23 mouse cellular contexts compared by ENCODE assay signal in the genomic region with DNA sequence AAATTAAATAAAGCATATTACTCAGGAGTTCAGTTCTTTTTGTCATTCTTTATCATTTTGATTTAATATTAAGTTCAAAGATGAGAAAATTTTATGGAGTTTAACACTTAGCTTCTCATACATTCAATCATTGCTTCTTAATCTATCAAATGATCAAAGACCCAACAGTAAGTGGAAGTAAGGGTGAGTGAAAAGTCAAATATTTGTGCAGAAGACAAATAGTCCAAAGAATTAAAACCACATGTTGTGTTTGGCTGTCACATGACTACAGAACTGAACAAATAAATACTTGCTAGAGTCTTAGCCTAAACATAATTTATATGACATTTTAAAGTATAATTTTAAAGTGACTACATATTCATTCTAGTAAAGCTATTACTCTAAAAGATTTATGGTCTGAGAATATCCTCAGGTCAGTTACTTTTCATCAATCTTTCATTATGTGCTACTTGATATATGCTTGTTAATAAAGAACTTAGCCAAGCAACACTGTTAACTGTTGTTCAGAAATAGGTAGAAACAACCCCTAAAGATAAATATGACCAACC.
DNase-seq lines count a peak whose midpoint lies in the region; ATAC-seq lines count a peak whose summit lies in the region.
"Had no signal": no experiment of that assay in that cellular context is flagged by ENCODE, and none has a peak within 500 bp of the region (broad histone marks: within the 10 kb centered on the region; RNA-seq: fewer than 3 reads in every experiment).

No protein-coding gene starts in this region.

- H3K4me1 ChIP-seq in kidney, embryonic 15.5 days: no peaks in the 10 kb centered on the region
- H3K4me1 ChIP-seq: embryonic facial prominence, embryonic 15.5 days; forebrain, embryonic 10.5 days; heart, embryonic 13.5 days; hindbrain, embryonic 15.5 days had no signal

- H3K9ac ChIP-seq in kidney, embryonic 15.5 days: no peak overlapping the region
- H3K9ac ChIP-seq: embryonic facial prominence, embryonic 15.5 days; heart, embryonic 13.5 days; hindbrain, embryonic 15.5 days had no signal

- H3K27ac ChIP-seq in kidney, embryonic 15.5 days: no peak overlapping the region
- H3K27ac ChIP-seq: embryonic facial prominence, embryonic 15.5 days; forebrain, embryonic 10.5 days; heart, embryonic 13.5 days; hindbrain, embryonic 15.5 days had no signal

- no peak overlapping the region for H3K4me3 ChIP-seq in kidney, embryonic 15.5 days (replicated peaks)
- H3K4me3 ChIP-seq: embryonic facial prominence, embryonic 15.5 days; erythroblast, embryonic 14.5 days; forebrain, embryonic 10.5 days; heart, embryonic 13.5 days; hindbrain, embryonic 15.5 days had no signal

- H3K9me3 ChIP-seq in kidney, embryonic 15.5 days (replicated peaks): no peaks in the 10 kb centered on the region
- H3K9me3 ChIP-seq: embryonic facial prominence, embryonic 15.5 days; forebrain, embryonic 10.5 days; G1E; heart, embryonic 13.5 days; hindbrain, embryonic 15.5 days had no signal

- DNase-seq in embryo, embryonic 10.5 days (ENCODE audit: low spot score): peak; percentile 44
- DNase-seq in embryo, embryonic 9.5 days (ENCODE audit: extremely low spot score): no peak
- DNase-seq in kidney, adult 18-20 months: no peak
- peak; percentile 24 for DNase-seq in embryo, embryonic 11.5 days (ENCODE audit: low read depth, low spot score)
- peak; percentile 44 for DNase-seq in mesoderm, embryonic 11.5 days (ENCODE audit: low read depth, low spot score)
- DNase-seq: adrenal gland, postnatal 14 days; B cell, adult 2 months; cerebellum, adult 11-12 months; cerebellum, adult 9-10 months; cerebellum, postnatal 25 days; gastrocnemius, postnatal 36 days; heart, adult 11 months; heart, postnatal 36 days had no signal

- no peaks in the 10 kb centered on the region for H3K36me3 ChIP-seq in kidney, embryonic 15.5 days
- H3K36me3 ChIP-seq: embryonic facial prominence, embryonic 15.5 days; forebrain, embryonic 10.5 days; G1E; heart, embryonic 13.5 days; hindbrain, embryonic 15.5 days had no signal

- no peak overlapping the region for H3K4me2 ChIP-seq in kidney, embryonic 15.5 days
- H3K4me2 ChIP-seq: embryonic facial prominence, embryonic 15.5 days; heart, embryonic 13.5 days; hindbrain, embryonic 15.5 days had no signal

- H3K27me3 ChIP-seq in kidney, embryonic 15.5 days: no peaks in the 10 kb centered on the region
- H3K27me3 ChIP-seq: embryonic facial prominence, embryonic 15.5 days; heart, embryonic 13.5 days; hindbrain, embryonic 15.5 days had no signal

- peak; percentile 64; the same call in 1 of the 2 replicates for ATAC-seq in kidney, embryonic 15.5 days (replicated peaks; ENCODE audit: low FRiP score)
- ATAC-seq in activated CD4-positive, CD25-positive, alpha-beta regulatory T cell, adult 4 months: no peak
- ATAC-seq: CD4-positive, CD25-positive, alpha-beta regulatory T cell, adult 4 months; forebrain, embryonic 14.5 days had no signal

Comparison
In these comparisons a context has a peak if more than half of its experiments do, and no peak if none do; other contexts are left out.
1. DNase-seq: peak in embryo, embryonic 10.5 days (single experiment), embryo, embryonic 11.5 days (single experiment) and mesoderm, embryonic 11.5 days (single experiment); none in embryo, embryonic 9.5 days (single experiment) and kidney, adult 18-20 months (single experiment).